23 mouse cellular contexts compared by ENCODE assay signal in the genomic region with DNA sequence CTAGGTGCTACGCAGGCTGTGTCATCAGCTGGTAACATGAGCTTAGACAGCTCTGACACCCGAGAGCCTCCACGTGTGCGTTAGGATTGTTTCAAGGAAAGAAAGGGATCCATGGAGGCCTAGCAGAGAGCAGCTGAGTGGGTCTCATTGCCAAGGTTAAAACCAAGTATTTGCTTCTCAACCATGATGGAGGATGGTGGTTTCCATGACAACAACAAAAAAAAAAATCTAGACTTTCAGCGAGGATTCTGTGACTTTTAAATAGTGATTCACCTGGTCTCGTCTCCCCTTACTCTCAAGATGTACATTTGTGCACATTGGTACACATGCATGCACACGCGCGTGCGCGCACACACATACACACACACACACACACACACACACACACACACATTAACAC. TPM values are rescaled to one million over a fixed set of nuclear protein-coding genes. Genes with fewer than 3 reads are reported as not detected.
"Had no signal": no experiment of that assay in that cellular context is flagged by ENCODE, and none has a peak within 500 bp of the region (broad histone marks: within the 10 kb centered on the region; RNA-seq: fewer than 3 reads in every experiment).

No protein-coding gene starts in this region.

- H3K27ac ChIP-seq: kidney, embryonic 15.5 days; left cerebral cortex, adult 2 months; liver, embryonic 13.5 days; neural tube, embryonic 13.5 days had no signal

- H3K4me2 ChIP-seq: kidney, embryonic 15.5 days; liver, embryonic 13.5 days; neural tube, embryonic 13.5 days had no signal

- H3K9ac ChIP-seq: kidney, embryonic 15.5 days; liver, embryonic 13.5 days; neural tube, embryonic 13.5 days had no signal

- H3K4me1 ChIP-seq: kidney, embryonic 15.5 days; liver, embryonic 13.5 days had no signal

- H3K36me3 ChIP-seq: kidney, embryonic 15.5 days; liver, embryonic 13.5 days; neural tube, embryonic 13.5 days had no signal

- H3K27me3 ChIP-seq: kidney, embryonic 15.5 days; liver, embryonic 13.5 days; neural tube, embryonic 13.5 days had no signal

- H3K9me3 ChIP-seq: kidney, embryonic 15.5 days; liver, embryonic 13.5 days; neural tube, embryonic 13.5 days had no signal

- H3K4me3 ChIP-seq: kidney, embryonic 15.5 days; left cerebral cortex, adult 2 months; liver, embryonic 13.5 days; myocyte; neural tube, embryonic 13.5 days had no signal

- DNase-seq: kidney, adult 8-10 months; kidney, postnatal 10 days; kidney, postnatal 36 days; layer of hippocampus, postnatal 36 days; liver, embryonic 13.5 days; lung, adult 2 months; lung, postnatal 14 days; lung, postnatal 4 days; retina, postnatal 1 day; right cerebral cortex, postnatal 25 days; thymus, adult 18-20 months; thymus, postnatal 36 days had no signal

RNA-seq across cellular contexts. Expression of a gene that starts 21.3 kb away (rescaled TPM):
- total RNA-seq: liver, adult 2 months; megakaryocyte progenitor cell, adult 5-6 weeks; monocyte, adult 5-6 weeks; neutrophil, adult 5-6 weeks had no signal
- polyA plus RNA-seq: limb, embryonic 11.5 days; liver, adult 2 months; liver, embryonic 13.5 days; lung, embryonic 16.5 days had no signal

RNA-seq across cellular contexts. Expression of a gene that starts 39.2 kb away (rescaled TPM):
- total RNA-seq: megakaryocyte progenitor cell, adult 5-6 weeks; monocyte, adult 5-6 weeks; neutrophil, adult 5-6 weeks had no signal
- polyA plus RNA-seq: limb, embryonic 11.5 days; liver, adult 2 months; liver, embryonic 16.5 days had no signal
